Mouse (Mus musculus) embryonic facial prominence, embryonic 15.5 days (tissue): ENCODE measurements around the gene Stoml2. TPM values are rescaled to one million over a fixed set of nuclear protein-coding genes. Genes with fewer than 3 reads are reported as not detected.

Source experiments
- ATAC-seq: fragments of 200-750 bp; cut with Nextera tagmentation; 2 replicates; pipeline ENCODE4 v1.8.0; 2017; ENCODE audit warnings: low read depth, moderate TSS enrichment; ENCODE audit not compliant: insufficient number of reproducible peaks, low FRiP score, low TSS enrichment
- H3K27ac ChIP-seq: fragments of 300-500 bp; sonication (generic); replicated peaks from 2 replicates; pipeline ENCODE4 v1.5.1; 2015; ENCODE audit warnings: mild to moderate bottlenecking, inconsistent platforms
- H3K27me3 ChIP-seq: fragments of 300-500 bp; sonication (generic); 2 replicates; pipeline ENCODE4 v1.6.1; 2015; ENCODE audit warnings: inconsistent platforms
- H3K36me3 ChIP-seq: fragments of 300-500 bp; sonication (generic); 2 replicates; pipeline ENCODE4 v1.6.1; 2015; ENCODE audit warnings: mild to moderate bottlenecking, inconsistent platforms
- H3K4me1 ChIP-seq: fragments of 300-500 bp; sonication (generic); 2 replicates; pipeline ENCODE4 v1.6.1; 2015; ENCODE audit warnings: inconsistent platforms
- H3K4me2 ChIP-seq: fragments of 300-500 bp; sonication (generic); replicated peaks from 2 replicates; pipeline ENCODE4 v1.6.1; 2015; ENCODE audit warnings: mild to moderate bottlenecking, inconsistent platforms
- H3K4me3 ChIP-seq: fragments of 300-500 bp; sonication (generic); replicated peaks from 2 replicates; pipeline ENCODE4 v1.5.1; 2015; ENCODE audit warnings: mild to moderate bottlenecking, inconsistent platforms
- H3K9ac ChIP-seq: fragments of 300-500 bp; sonication (generic); 2 replicates; pipeline ENCODE4 v1.6.1; 2015; ENCODE audit warnings: inconsistent platforms
- H3K9me3 ChIP-seq: fragments of 300-500 bp; sonication (generic); replicated peaks from 2 replicates; pipeline ENCODE4 v1.6.1; 2016; ENCODE audit warnings: inconsistent platforms
- WGBS: fragments of 180-500 bp; shearing (Covaris S2); methylation state at CpG from one replicate; pipeline ENCODE4 v1.1.7; 2015; 5-methylcytosine and 5-hydroxymethylcytosine counted together
- polyA plus RNA-seq: library from polyadenylated mRNA; unstranded; fragments of >200 nt; fragmentation: Nextera tagmentation; extraction: Ambion mirVana; gene quantifications from 2 replicates; pipeline ENCODE4 v1.2.1, GENCODE M21; 2015

Gene Stoml2
- polyA plus RNA-seq, 1 experiment from 2014 or later = 294 TPM

GRCm38 (mm10) chr4:43036356-43036755 is 4.8 kb upstream of the Stoml2 start:
- Histone ChIP-seq H3K27ac (no peak overlapping the region), H3K9ac (no peak overlapping the region), H3K4me3 (no peak overlapping the region), H3K27me3 (no peaks in the 10 kb centered on the region), H3K36me3 (peaks cover 32% of the 10 kb centered on the region), H3K4me1 (peaks cover 23% of the 10 kb centered on the region), H3K4me2 (no peak overlapping the region), H3K9me3 (no peaks in the 10 kb centered on the region)
- 88% methylated on average over 10 of the region's 10 CpGs for WGBS
- no peak for ATAC-seq

- WGBS = 83% methylated on average over 6 of the region's 6 CpGs
- no peaks in the 10 kb centered on the region for H3K9me3 ChIP-seq
- no peak for ATAC-seq
- no peaks in the 10 kb centered on the region for H3K27me3 ChIP-seq
- H3K4me1 ChIP-seq = peaks cover 21% of the 10 kb centered on the region
- no peak overlapping the region for H3K27ac ChIP-seq
- H3K9ac ChIP-seq = no peak overlapping the region
- H3K4me2 ChIP-seq = no peak overlapping the region
- peaks cover 32% of the 10 kb centered on the region for H3K36me3 ChIP-seq
- H3K4me3 ChIP-seq = no peak overlapping the region
Observed at GRCm38 (mm10) chr4:43035851-43036250, 4.3 kb upstream of the Stoml2 start.

- Histone ChIP-seq H3K4me2 (no peak overlapping the region), H3K36me3 (peaks cover 47% of the 10 kb centered on the region), H3K27me3 (no peaks in the 10 kb centered on the region), H3K4me3 (no peak overlapping the region), H3K9ac (no peak overlapping the region), H3K4me1 (peaks cover 23% of the 10 kb centered on the region), H3K9me3 (no peaks in the 10 kb centered on the region), H3K27ac (no peak overlapping the region)
- 84% methylated on average over 14 of the region's 14 CpGs for WGBS
- ATAC-seq = no peak
Observed at GRCm38 (mm10) chr4:43033481-43033880, 2.0 kb upstream of the Stoml2 start.

- H3K9ac ChIP-seq = no peak overlapping the region
- no peaks in the 10 kb centered on the region for H3K27me3 ChIP-seq
- H3K4me3 ChIP-seq = no peak overlapping the region
- no peak overlapping the region for H3K4me2 ChIP-seq
- no peak for ATAC-seq
- 88% methylated on average over 1 of the region's 1 CpGs for WGBS
- no peak overlapping the region for H3K27ac ChIP-seq
- H3K9me3 ChIP-seq = no peaks in the 10 kb centered on the region
- H3K4me1 ChIP-seq = peaks cover 23% of the 10 kb centered on the region
- H3K36me3 ChIP-seq = peaks cover 57% of the 10 kb centered on the region
Observed at GRCm38 (mm10) chr4:43032501-43032900, 991 bp upstream of the Stoml2 start.

- no peaks in the 10 kb centered on the region for H3K9me3 ChIP-seq
- 1% methylated on average over 28 of the region's 28 CpGs for WGBS
- peaks cover 23% of the 10 kb centered on the region for H3K4me1 ChIP-seq
- H3K36me3 ChIP-seq = peaks cover 61% of the 10 kb centered on the region
- H3K27ac ChIP-seq = peak overlapping the region; percentile 87
- peak overlapping the region; percentile 75 for H3K9ac ChIP-seq
- H3K27me3 ChIP-seq = no peaks in the 10 kb centered on the region
- peak overlapping the region; percentile 66 for H3K4me3 ChIP-seq
- peak; percentile 58 for ATAC-seq
- peak overlapping the region; percentile 76 for H3K4me2 ChIP-seq
Observed at GRCm38 (mm10) chr4:43030780-43031230, 705 bp downstream of the Stoml2 start.

- Histone ChIP-seq H3K4me2 (peak overlapping the region; percentile 76), H3K9ac (peak overlapping the region; percentile 75), H3K27me3 (no peaks in the 10 kb centered on the region), H3K36me3 (peaks cover 57% of the 10 kb centered on the region), H3K4me1 (peaks cover 23% of the 10 kb centered on the region), H3K4me3 (peak overlapping the region; percentile 66), H3K9me3 (no peaks in the 10 kb centered on the region), H3K27ac (peak overlapping the region; percentile 87; the same call in 1 of the 2 replicates)
- 76% methylated on average over 9 of the region's 9 CpGs for WGBS
- no peak for ATAC-seq
Observed at GRCm38 (mm10) chr4:43030352-43030751, 1.2 kb downstream of the Stoml2 start.

GRCm38 (mm10) chr4:43029749-43030148 is 1.8 kb downstream of the Stoml2 start:
- peak overlapping the region; percentile 75; the same call in 1 of the 2 replicates for H3K9ac ChIP-seq
- H3K9me3 ChIP-seq = no peaks in the 10 kb centered on the region
- no peaks in the 10 kb centered on the region for H3K27me3 ChIP-seq
- peaks cover 52% of the 10 kb centered on the region for H3K36me3 ChIP-seq
- H3K4me3 ChIP-seq = no peak overlapping the region
- H3K27ac ChIP-seq = no peak overlapping the region
- WGBS = 90% methylated on average over 9 of the region's 9 CpGs
- no peak for ATAC-seq
- H3K4me2 ChIP-seq = peak overlapping the region; percentile 76; the same call in 1 of the 2 replicates
- peaks cover 28% of the 10 kb centered on the region for H3K4me1 ChIP-seq

GRCm38 (mm10) chr4:43029121-43029520 is 2.4 kb downstream of the Stoml2 start:
- no peak for ATAC-seq
- H3K9me3 ChIP-seq = no peaks in the 10 kb centered on the region
- H3K27ac ChIP-seq = no peak overlapping the region
- peaks cover 34% of the 10 kb centered on the region for H3K4me1 ChIP-seq
- WGBS = 91% methylated on average over 7 of the region's 7 CpGs
- H3K36me3 ChIP-seq = peaks cover 47% of the 10 kb centered on the region
- no peak overlapping the region for H3K4me2 ChIP-seq
- no peak overlapping the region for H3K9ac ChIP-seq
- no peak overlapping the region for H3K4me3 ChIP-seq
- H3K27me3 ChIP-seq = no peaks in the 10 kb centered on the region

GRCm38 (mm10) chr4:43025084-43025960 is 6.2 kb downstream of the Stoml2 start, which contains the start of gene Pigo:
TSS of gene Pigo (minus strand) at chr4:43025819.
- Histone ChIP-seq H3K36me3 (peaks cover 67% of the 10 kb centered on the region), H3K27me3 (no peaks in the 10 kb centered on the region), H3K9me3 (no peaks in the 10 kb centered on the region), H3K9ac (peak within 1 kb of the TSS; percentile 28), H3K27ac (peak within 1 kb of the TSS; percentile 92), H3K4me1 (peaks cover 23% of the 10 kb centered on the region), H3K4me3 (peak within 1 kb of the TSS; percentile 65), H3K4me2 (peak within 1 kb of the TSS; percentile 72)
- ATAC-seq = peak; percentile 87
- 4% methylated on average over 42 of the region's 42 CpGs for WGBS

GRCm38 (mm10) chr4:43024673-43025072 is 6.8 kb downstream of the Stoml2 start:
- no peak for ATAC-seq
- WGBS = 69% methylated on average over 14 of the region's 14 CpGs
- H3K27ac ChIP-seq = peak overlapping the region; percentile 92
- peak overlapping the region; percentile 28 for H3K9ac ChIP-seq
- no peaks in the 10 kb centered on the region for H3K27me3 ChIP-seq
- H3K4me3 ChIP-seq = peak overlapping the region; percentile 65
- peaks cover 70% of the 10 kb centered on the region for H3K36me3 ChIP-seq
- peaks cover 16% of the 10 kb centered on the region for H3K4me1 ChIP-seq
- peak overlapping the region; percentile 72 for H3K4me2 ChIP-seq
- no peaks in the 10 kb centered on the region for H3K9me3 ChIP-seq

GRCm38 (mm10) chr4:43021341-43021740 is 10.2 kb downstream of the Stoml2 start:
- Histone ChIP-seq H3K27me3 (no peaks in the 10 kb centered on the region), H3K4me3 (no peak overlapping the region)
- WGBS = 76% methylated on average over 17 of the region's 17 CpGs

More at GRCm38 (mm10) chr4:43021341-43021740, 10.2 kb downstream of the Stoml2 start:
- ATAC-seq = no peak
- Histone ChIP-seq H3K4me2 (no peak overlapping the region), H3K36me3 (peaks cover 68% of the 10 kb centered on the region), H3K4me1 (peaks cover 11% of the 10 kb centered on the region), H3K9me3 (no peaks in the 10 kb centered on the region), H3K27ac (no peak overlapping the region), H3K9ac (no peak overlapping the region)
